In the genomic region with DNA sequence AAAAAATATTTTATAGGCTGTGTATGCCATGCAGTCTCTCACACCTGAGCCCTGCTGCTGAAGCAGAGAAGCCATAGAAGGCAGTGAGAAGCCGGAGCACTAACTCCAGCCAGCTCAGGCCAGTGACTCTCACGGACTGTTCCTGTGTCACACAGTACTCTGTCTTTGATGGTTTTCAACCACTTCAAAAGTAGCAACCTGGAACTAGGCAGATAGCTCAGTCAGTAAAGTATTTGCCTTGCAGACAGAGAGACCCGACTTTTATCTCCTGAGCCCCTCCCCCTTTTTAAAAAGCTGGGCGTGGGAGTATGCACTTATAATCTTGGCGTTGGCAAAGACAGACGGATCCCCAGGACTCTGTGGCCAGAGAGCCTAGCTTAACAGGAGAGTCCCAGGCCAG, we compare ENCODE assay signal across 16 mouse cellular contexts. TPM values are rescaled to one million over a fixed set of nuclear protein-coding genes. Genes with fewer than 3 reads are reported as not detected.
DNase-seq lines count a peak whose midpoint lies in the region; ATAC-seq and TF ChIP-seq lines count a peak whose summit lies in the region.
"Had no signal": no experiment of that assay in that cellular context is flagged by ENCODE, and none has a peak within 500 bp of the region (broad histone marks: within the 10 kb centered on the region; RNA-seq: fewer than 3 reads in every experiment).

No protein-coding gene starts in this region.

- no peak for TF ChIP-seq CTCF in forebrain, postnatal 0 days (IDR thresholded peaks at IDR 0.05; ENCODE audit: low read depth)
- no peak for TF ChIP-seq CTCF in kidney, adult 2 months (conservative IDR thresholded peaks at IDR 0.05; ENCODE audit: insufficient read depth, insufficient read length, low read depth, low read length)
- TF ChIP-seq CTCF in intestine, postnatal 0 days (IDR thresholded peaks at IDR 0.05; ENCODE audit: low read depth) = no peak

- no peak for DNase-seq in forebrain, postnatal 0 days
- no peak for DNase-seq in kidney, adult 2 months
- no peak for DNase-seq in kidney, postnatal 25 days
- DNase-seq in CD4-positive, CD25-positive, alpha-beta regulatory T cell, adult 2 months (ENCODE audit: low read depth, low spot score) = peak; percentile 67
- DNase-seq in naive thymus-derived CD4-positive, alpha-beta T cell, adult 2 months (ENCODE audit: low read depth) = peak; percentile 73
- DNase-seq: cerebellum, adult 9-11 months; gastrocnemius, postnatal 10 days; lung, postnatal 10 days had no signal

- no peaks in the 10 kb centered on the region for H3K4me1 ChIP-seq in forebrain, postnatal 0 days (ENCODE audit: insufficient read depth)
- peaks cover 9% of the 10 kb centered on the region for H3K4me1 ChIP-seq in forebrain, embryonic 12.5 days
- peaks cover 32% of the 10 kb centered on the region for H3K4me1 ChIP-seq in kidney, adult 2 months (ENCODE audit: control insufficient read depth, insufficient read depth, low read length)
- H3K4me1 ChIP-seq in intestine, postnatal 0 days (replicated peaks; ENCODE audit: control insufficient read depth, insufficient read depth, low read length) = no peaks in the 10 kb centered on the region
- H3K4me1 ChIP-seq: embryonic facial prominence, embryonic 12.5 days had no signal

- TF ChIP-seq POLR2A in kidney, adult 2 months (IDR thresholded peaks at IDR 0.05; ENCODE audit: low read depth, low read length) = no peak

- WGBS in forebrain, postnatal 0 days = 51% methylated on average over 6 of the region's 6 CpGs
- WGBS in forebrain, embryonic 12.5 days = 57% methylated on average over 6 of the region's 6 CpGs
- WGBS in kidney, adult 2 months = 30% methylated on average over 6 of the region's 6 CpGs
- WGBS in intestine, postnatal 0 days = 19% methylated on average over 6 of the region's 6 CpGs

- H3K4me2 ChIP-seq in forebrain, postnatal 0 days (ENCODE audit: low read depth) = no peak overlapping the region
- no peak overlapping the region for H3K4me2 ChIP-seq in forebrain, embryonic 12.5 days
- no peak overlapping the region for H3K4me2 ChIP-seq in intestine, postnatal 0 days (replicated peaks; ENCODE audit: low read depth)
- H3K4me2 ChIP-seq: embryonic facial prominence, embryonic 12.5 days; hindbrain, embryonic 14.5 days; neural tube, embryonic 12.5 days had no signal

- no peak overlapping the region for H3K9ac ChIP-seq in forebrain, postnatal 0 days
- H3K9ac ChIP-seq in forebrain, embryonic 12.5 days = no peak overlapping the region
- H3K9ac ChIP-seq in intestine, postnatal 0 days (ENCODE audit: low read depth, low read length) = no peak overlapping the region
- H3K9ac ChIP-seq: embryonic facial prominence, embryonic 12.5 days; hindbrain, embryonic 14.5 days; neural tube, embryonic 12.5 days had no signal

- H3K27ac ChIP-seq in forebrain, postnatal 0 days (ENCODE audit: low read depth, low read length) = 0 out of 2 replicates have a peak overlapping the region, but pooled peaks have one; percentile 57
- H3K27ac ChIP-seq in forebrain, embryonic 12.5 days = no peak overlapping the region
- peak overlapping the region; percentile 77 for H3K27ac ChIP-seq in kidney, adult 2 months (ENCODE audit: insufficient read depth, low read depth, low read length)
- no peak overlapping the region for H3K27ac ChIP-seq in intestine, postnatal 0 days (ENCODE audit: low read depth, low read length)
- H3K27ac ChIP-seq: embryonic facial prominence, embryonic 12.5 days; hindbrain, embryonic 14.5 days; neural tube, embryonic 12.5 days had no signal

- H3K27me3 ChIP-seq in forebrain, postnatal 0 days (ENCODE audit: insufficient read depth, low read length) = no peaks in the 10 kb centered on the region
- no peaks in the 10 kb centered on the region for H3K27me3 ChIP-seq in forebrain, embryonic 12.5 days
- H3K27me3 ChIP-seq in kidney, adult 2 months (replicated peaks; ENCODE audit: control insufficient read depth, insufficient read depth, low read length) = no peaks in the 10 kb centered on the region
- no peaks in the 10 kb centered on the region for H3K27me3 ChIP-seq in intestine, postnatal 0 days (replicated peaks; ENCODE audit: control insufficient read depth, insufficient read depth, low read length)
- H3K27me3 ChIP-seq: embryonic facial prominence, embryonic 12.5 days; neural tube, embryonic 12.5 days had no signal

- no peaks in the 10 kb centered on the region for H3K9me3 ChIP-seq in forebrain, postnatal 0 days (ENCODE audit: low read length)
- no peaks in the 10 kb centered on the region for H3K9me3 ChIP-seq in forebrain, embryonic 12.5 days
- no peaks in the 10 kb centered on the region for H3K9me3 ChIP-seq in intestine, postnatal 0 days (ENCODE audit: control insufficient read depth)
- H3K9me3 ChIP-seq: embryonic facial prominence, embryonic 12.5 days; G1E; midbrain, embryonic 10.5 days; neural tube, embryonic 12.5 days had no signal

- no peak for ATAC-seq in forebrain, postnatal 0 days
- no peak for ATAC-seq in forebrain, embryonic 12.5 days (ENCODE audit: low FRiP score)
- no peak for ATAC-seq in intestine, postnatal 0 days
- no peak for ATAC-seq in monocyte, adult 5-6 weeks (replicated peaks; ENCODE audit: insufficient number of reproducible peaks, low FRiP score, low TSS enrichment, poor library complexity, severe bottlenecking)

- H3K36me3 ChIP-seq in forebrain, postnatal 0 days (ENCODE audit: insufficient read depth) = no peaks in the 10 kb centered on the region
- H3K36me3 ChIP-seq in forebrain, embryonic 12.5 days (replicated peaks) = no peaks in the 10 kb centered on the region
- H3K36me3 ChIP-seq in kidney, adult 2 months (ENCODE audit: control insufficient read depth, insufficient read depth, low read length) = no peaks in the 10 kb centered on the region
- H3K36me3 ChIP-seq in intestine, postnatal 0 days (ENCODE audit: control insufficient read depth, insufficient read depth) = no peaks in the 10 kb centered on the region
- H3K36me3 ChIP-seq: embryonic facial prominence, embryonic 12.5 days; G1E; midbrain, embryonic 10.5 days; neural tube, embryonic 12.5 days had no signal

- no peak overlapping the region for H3K4me3 ChIP-seq in forebrain, postnatal 0 days (ENCODE audit: low read depth, low read length)
- H3K4me3 ChIP-seq in forebrain, embryonic 12.5 days (replicated peaks) = no peak overlapping the region
- no peak overlapping the region for H3K4me3 ChIP-seq in kidney, adult 2 months (ENCODE audit: insufficient read depth, low read depth, low read length)
- H3K4me3 ChIP-seq in intestine, postnatal 0 days (ENCODE audit: low read depth, low read length) = no peak overlapping the region
- H3K4me3 ChIP-seq: embryonic facial prominence, embryonic 12.5 days; midbrain, embryonic 10.5 days; neural tube, embryonic 12.5 days had no signal

RNA-seq across cellular contexts. Expression of gene Fam83d, which starts 44.1 kb away (rescaled TPM):
- 5.8 and 6.3 TPM in 2 replicates for total RNA-seq in forebrain, postnatal 0 days (2014; rRNA removed)
- polyA plus RNA-seq in forebrain, postnatal 0 days (2015; fragmentation: Nextera tagmentation; extraction: Ambion mirVana) = 5.4 and 5.7 TPM in 2 replicates
- polyA plus RNA-seq in forebrain, embryonic 12.5 days (2016; fragmentation: Nextera tagmentation; extraction: Ambion mirVana) = 50.9 and 51.0 TPM in 2 replicates
- polyA plus RNA-seq in kidney, adult 2 months (2012; rRNA removed) = 0.50 and 0.69 TPM in 2 replicates
- 15.0 and 15.4 TPM in 2 replicates for polyA plus RNA-seq in intestine, postnatal 0 days (2015; fragmentation: Nextera tagmentation; extraction: Ambion mirVana)
- 1.9 to 2.2 TPM in 2 of 3 replicates, not detected in the other for total RNA-seq in monocyte, adult 5-6 weeks (2017)

RNA-seq across cellular contexts. Expression of gene Ppp1r16b, which starts 58.6 kb away (rescaled TPM):
- total RNA-seq in forebrain, postnatal 0 days (2014; rRNA removed) = 25.2 and 27.2 TPM in 2 replicates
- polyA plus RNA-seq in forebrain, postnatal 0 days (2015; fragmentation: Nextera tagmentation; extraction: Ambion mirVana) = 23.1 and 28.4 TPM in 2 replicates
- polyA plus RNA-seq in forebrain, embryonic 12.5 days (2016; fragmentation: Nextera tagmentation; extraction: Ambion mirVana) = 2.9 and 3.2 TPM in 2 replicates
- polyA plus RNA-seq in kidney, adult 2 months (2012; rRNA removed) = 20.1 and 22.2 TPM in 2 replicates
- polyA plus RNA-seq in intestine, postnatal 0 days (2015; fragmentation: Nextera tagmentation; extraction: Ambion mirVana) = 3.3 and 3.4 TPM in 2 replicates
- 16.0 to 28.4 TPM (median 16.3 TPM) in 3 replicates for total RNA-seq in monocyte, adult 5-6 weeks (2017)
- polyA plus RNA-seq: G1E had no signal

Comparison
In these comparisons a context has a peak if more than half of its experiments do, and no peak if none do; other contexts are left out.
1. H3K27ac ChIP-seq: peak in forebrain, postnatal 0 days (single experiment) and kidney, adult 2 months (single experiment); none in forebrain, embryonic 12.5 days (single experiment) and intestine, postnatal 0 days (single experiment).
2. DNase-seq: peak in CD4-positive, CD25-positive, alpha-beta regulatory T cell, adult 2 months (single experiment) and naive thymus-derived CD4-positive, alpha-beta T cell, adult 2 months (single experiment); none in forebrain, postnatal 0 days (single experiment), kidney, adult 2 months (single experiment) and kidney, postnatal 25 days (0 of 2).